Mouse (Mus musculus): ENCODE results near the gene Clec4g. TPM values are rescaled to one million over a fixed set of nuclear protein-coding genes. Genes with fewer than 3 reads are reported as not detected.
A peak's percentile ranks its signal among the peaks of the same experiment; 100 is the strongest.

Clec4g gene
- total and polyA plus RNA-seq, 3 experiments: not detected

DNA sequence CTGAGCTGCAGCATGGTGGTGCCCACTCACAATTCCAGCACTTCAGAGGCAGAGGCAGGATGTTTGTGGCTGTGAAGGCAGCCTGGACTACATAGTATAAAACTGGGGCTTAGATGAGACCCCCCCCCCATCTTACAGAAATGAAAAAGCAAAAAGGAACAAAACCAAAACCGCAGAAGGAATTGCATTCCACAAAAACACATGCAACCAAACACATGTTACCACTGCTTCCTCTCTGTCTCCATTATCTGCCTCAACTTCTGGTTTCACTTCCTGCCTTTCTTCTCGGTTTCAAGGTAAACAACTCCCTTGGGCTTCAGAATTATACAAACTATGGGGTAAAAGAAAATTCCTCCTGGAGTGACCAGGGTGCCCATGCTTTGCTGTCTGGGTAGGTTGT is 8.8 kb downstream of the Clec4g start:
- TF ChIP-seq RCOR1 (conservative IDR thresholded peaks at IDR 0.05; ENCODE audit: low read depth, low read length) (0 out of 2 replicates have a peak, but pooled peaks have one; percentile 45), MAFK (IDR thresholded peaks at IDR 0.05; ENCODE audit: insufficient replicate concordance, low read length) (peak; percentile 69), JUND (conservative IDR thresholded peaks at IDR 0.05; ENCODE audit: low read depth, low read length) (no peak), MXI1 (IDR thresholded peaks at IDR 0.05; ENCODE audit: low read depth, low read length) (no peak), TCF12 (IDR thresholded peaks at IDR 0.05; ENCODE audit: low read depth, low read length) (peak; percentile 76), EP300 (IDR thresholded peaks at IDR 0.05; ENCODE audit: low read length) (peak; percentile 96), JUN (IDR thresholded peaks at IDR 0.05; ENCODE audit: insufficient read depth, low read depth, low read length) (0 out of 2 replicates have a peak, but pooled peaks have one; percentile 7), MYC (IDR thresholded peaks at IDR 0.05; ENCODE audit: low read depth, low read length) (peak; percentile 55; the same call in 1 of the 2 replicates), ETS1 (conservative IDR thresholded peaks at IDR 0.05; ENCODE audit: low read depth, low read length) (peak; percentile 53), IRF4 (IDR thresholded peaks at IDR 0.05; ENCODE audit: low read depth, low read length) (peak; percentile 88), MAZ (IDR thresholded peaks at IDR 0.05; ENCODE audit: low read depth, low read length) (no peak), BHLHE40 (IDR thresholded peaks at IDR 0.05; ENCODE audit: low read depth, low read length) (peak; percentile 83), MEF2A (IDR thresholded peaks at IDR 0.05; ENCODE audit: borderline replicate concordance, low read depth, low read length) (peak; percentile 26; the same call in 1 of the 2 replicates)
- dilution Hi-C loops (cut with MboI; ENCODE audit: extremely low pct_ligation_motif_present, extremely low pct_unique_long_range_greater_than_20kb, low sequenced_read_pairs) (no loop called here), in situ Hi-C loops (cut with MboI; ENCODE audit: low pct_ligation_motif_present, low pct_unique_long_range_greater_than_20kb, low sequenced_read_pairs) (loop anchor here (10.0 to 25.0 kb wide), 3 partner anchors 243 to 651 kb away; partner anchors contain the start of genes Cd209c and Cd209g)
- H3K4me3 ChIP-seq (replicated peaks in 1 of 3; ENCODE audit: low read depth in 2 of 3, low read length in 2 of 3, poor library complexity in 1 of 3): no peak overlapping the region
- H3K36me3 ChIP-seq (replicated peaks in 1 of 2; ENCODE audit: control insufficient read depth in 1 of 2, insufficient read depth in 1 of 2, low read length in 1 of 2): no peaks in the 10 kb centered on the region
- H3K4me2 ChIP-seq (ENCODE audit: insufficient read depth, low read depth, poor library complexity, severe bottlenecking): peak overlapping the region; percentile 62; the same call in 1 of the 2 replicates
- no peak overlapping the region for H3K27ac ChIP-seq (ENCODE audit: insufficient read depth, low read depth)
- peaks cover 41% of the 10 kb centered on the region for H3K27me3 ChIP-seq (replicated peaks)
- H3K9me3 ChIP-seq (replicated peaks; ENCODE audit: low read length): no peaks in the 10 kb centered on the region
- no peaks in the 10 kb centered on the region for H3K79me2 ChIP-seq (replicated peaks; ENCODE audit: control insufficient read depth, extremely low read depth, insufficient read depth, poor library complexity, severe bottlenecking)
- H3K4me1 ChIP-seq (ENCODE audit: control insufficient read depth in 1 of 2, insufficient read depth in 2 of 2): peaks cover 11 to 31% of the 10 kb centered on the region in 2 experiments
- peak; percentile 40 for DNase-seq (ENCODE audit: extremely low read depth)
- H3K9ac ChIP-seq (ENCODE audit: insufficient read depth, low read depth): no peak overlapping the region

DNA sequence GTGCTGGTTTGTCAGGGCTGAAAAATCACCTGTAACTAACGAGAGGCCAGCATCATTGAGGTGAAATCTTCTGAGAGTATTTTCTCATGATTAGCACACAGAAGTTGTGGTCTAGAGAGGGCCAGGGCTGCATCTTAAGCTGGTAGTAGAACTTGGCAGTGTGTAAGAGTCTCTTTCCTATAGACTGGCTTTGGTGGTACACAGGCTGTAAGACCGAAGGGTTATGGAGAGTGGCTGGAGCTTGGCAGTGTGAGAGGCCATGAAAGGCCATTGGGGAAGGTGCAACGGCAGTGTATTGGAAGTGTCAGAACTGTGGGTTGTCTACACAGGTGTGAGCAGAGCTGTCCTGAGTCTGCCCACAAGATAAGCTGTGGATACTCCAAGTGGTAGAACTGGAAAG is 10.1 kb downstream of the Clec4g start:
- Histone ChIP-seq H3K79me2 (replicated peaks; ENCODE audit: control insufficient read depth, extremely low read depth, insufficient read depth, poor library complexity, severe bottlenecking) (no peaks in the 10 kb centered on the region), H3K9me3 (replicated peaks; ENCODE audit: low read length) (no peaks in the 10 kb centered on the region), H3K36me3 (replicated peaks in 1 of 2; ENCODE audit: control insufficient read depth in 1 of 2, insufficient read depth in 1 of 2, low read length in 1 of 2) (no peaks in the 10 kb centered on the region), H3K4me3 (replicated peaks in 1 of 3; ENCODE audit: low read depth in 2 of 3, low read length in 2 of 3, poor library complexity in 1 of 3) (no peak overlapping the region), H3K4me2 (ENCODE audit: insufficient read depth, low read depth, poor library complexity, severe bottlenecking) (0 out of 2 replicates have a peak overlapping the region, but pooled peaks have one; percentile 18), H3K27ac (ENCODE audit: insufficient read depth, low read depth) (no peak overlapping the region), H3K9ac (ENCODE audit: insufficient read depth, low read depth) (no peak overlapping the region), H3K27me3 (replicated peaks) (peaks cover 34% of the 10 kb centered on the region), H3K4me1 (ENCODE audit: control insufficient read depth in 1 of 2, insufficient read depth in 2 of 2) (peaks cover 11 to 31% of the 10 kb centered on the region in 2 experiments)
- in situ Hi-C loops (cut with MboI; ENCODE audit: low pct_ligation_motif_present, low pct_unique_long_range_greater_than_20kb, low sequenced_read_pairs) (loop anchor here (10.0 to 25.0 kb wide), 3 partner anchors 244 to 652 kb away; partner anchors contain the start of genes Cd209c and Cd209g), dilution Hi-C loops (cut with MboI; ENCODE audit: extremely low pct_ligation_motif_present, extremely low pct_unique_long_range_greater_than_20kb, low sequenced_read_pairs) (no loop called here)
- no peak for DNase-seq (ENCODE audit: extremely low read depth)
- TF ChIP-seq CTCF (conservative IDR thresholded peaks at IDR 0.05 in 1 of 2, IDR thresholded peaks at IDR 0.05 in 1 of 2; ENCODE audit: low read depth in 2 of 2, low read length in 2 of 2) (no peak), JUN (IDR thresholded peaks at IDR 0.05; ENCODE audit: insufficient read depth, low read depth, low read length) (no peak), MAX (IDR thresholded peaks at IDR 0.05; ENCODE audit: low read length) (no peak), RAD21 (IDR thresholded peaks at IDR 0.05; ENCODE audit: low read depth, low read length) (no peak), CHD2 (IDR thresholded peaks at IDR 0.05; ENCODE audit: low read length) (no peak), GABPA (IDR thresholded peaks at IDR 0.05; ENCODE audit: insufficient replicate concordance, low read depth, low read length) (no peak), ELF1 (IDR thresholded peaks at IDR 0.05; ENCODE audit: low read depth, low read length) (no peak), HCFC1 (IDR thresholded peaks at IDR 0.05; ENCODE audit: low read depth, low read length) (no peak), BHLHE40 (IDR thresholded peaks at IDR 0.05; ENCODE audit: low read depth, low read length) (no peak), MAZ (IDR thresholded peaks at IDR 0.05; ENCODE audit: low read depth, low read length) (no peak), RCOR1 (conservative IDR thresholded peaks at IDR 0.05; ENCODE audit: low read depth, low read length) (no peak), ZC3H11A (IDR thresholded peaks at IDR 0.05; ENCODE audit: low read depth, low read length) (no peak), SIN3A (IDR thresholded peaks at IDR 0.05; ENCODE audit: low read length) (no peak), POLR2A (IDR thresholded peaks at IDR 0.05; ENCODE audit: low read depth, low read length) (no peak)

All from CH12.LX (cell line).